Mouse (Mus musculus): ENCODE results near the gene Cdh13.

The Cdh13 gene

GRCm38 (mm10) chr8:119085022-119085421 lies 801.5 kb downstream of the Cdh13 start:
- DNase-seq (ENCODE audit: low read depth), result no peak

- DNase-seq (ENCODE audit: low read depth), result no peak
These were observed 814.7 kb downstream of the Cdh13 start for GRCm38 (mm10) chr8:119098261-119098660.

- DNase-seq (ENCODE audit: low read depth), result no peak
These were observed 819.3 kb downstream of the Cdh13 start for GRCm38 (mm10) chr8:119102871-119103270.

- DNase-seq (ENCODE audit: low read depth), result no peak
These were observed 826.1 kb downstream of the Cdh13 start for GRCm38 (mm10) chr8:119109655-119110054.

GRCm38 (mm10) chr8:119112861-119113260 lies 829.3 kb downstream of the Cdh13 start:
- DNase-seq (ENCODE audit: low read depth), result no peak

GRCm38 (mm10) chr8:119121236-119121635 lies 837.7 kb downstream of the Cdh13 start:
- no peak for DNase-seq (ENCODE audit: low read depth)

GRCm38 (mm10) chr8:119127841-119128240 lies 844.3 kb downstream of the Cdh13 start:
- no peak for DNase-seq (ENCODE audit: low read depth)

GRCm38 (mm10) chr8:119128266-119128665 lies 844.7 kb downstream of the Cdh13 start:
- DNase-seq (ENCODE audit: low read depth), result no peak

- DNase-seq (ENCODE audit: low read depth), result no peak
These were observed 873.0 kb downstream of the Cdh13 start for GRCm38 (mm10) chr8:119156454-119156921.

- DNase-seq (ENCODE audit: low read depth), result no peak
These were observed 875.1 kb downstream of the Cdh13 start for GRCm38 (mm10) chr8:119158628-119159027.

- no peak for DNase-seq (ENCODE audit: low read depth)
These were observed 876.3 kb downstream of the Cdh13 start for GRCm38 (mm10) chr8:119159794-119160193.

GRCm38 (mm10) chr8:119164076-119164475 lies 880.5 kb downstream of the Cdh13 start:
- no peak for DNase-seq (ENCODE audit: low read depth)

- DNase-seq (ENCODE audit: low read depth), result no peak
These were observed 893.8 kb downstream of the Cdh13 start for GRCm38 (mm10) chr8:119177226-119177935.

- no peak for DNase-seq (ENCODE audit: low read depth)
These were observed 897.1 kb downstream of the Cdh13 start for GRCm38 (mm10) chr8:119180626-119181025.

GRCm38 (mm10) chr8:119195695-119196094 lies 912.2 kb downstream of the Cdh13 start:
- DNase-seq (ENCODE audit: low read depth), result no peak

- DNase-seq (ENCODE audit: low read depth), result no peak
These were observed 913.1 kb downstream of the Cdh13 start for GRCm38 (mm10) chr8:119196486-119197150.

GRCm38 (mm10) chr8:119208567-119208966 lies 925.0 kb downstream of the Cdh13 start:
- no peak for DNase-seq (ENCODE audit: low read depth)

GRCm38 (mm10) chr8:119224547-119224946 lies 941.0 kb downstream of the Cdh13 start:
- peak; percentile 0 for DNase-seq (ENCODE audit: low read depth)

GRCm38 (mm10) chr8:119245181-119245580 lies 961.6 kb downstream of the Cdh13 start:
- DNase-seq (ENCODE audit: low read depth), result no peak

- no peak for DNase-seq (ENCODE audit: low read depth)
These were observed 962.1 kb downstream of the Cdh13 start for GRCm38 (mm10) chr8:119245641-119246040.

- DNase-seq (ENCODE audit: low read depth), result no peak
These were observed 970.8 kb downstream of the Cdh13 start for GRCm38 (mm10) chr8:119254358-119254757.

- DNase-seq (ENCODE audit: low read depth), result no peak
These were observed 975.1 kb downstream of the Cdh13 start for GRCm38 (mm10) chr8:119258642-119259041.

GRCm38 (mm10) chr8:119263750-119264149 lies 980.2 kb downstream of the Cdh13 start:
- DNase-seq (ENCODE audit: low read depth), result no peak

- DNase-seq (ENCODE audit: low read depth), result no peak
These were observed 982.8 kb downstream of the Cdh13 start for GRCm38 (mm10) chr8:119266304-119266703.

All from fibroblast of lung, adult 2 months (primary cell).